Mouse (Mus musculus): Measurements from ENCODE around the gene Lrfn4. TPM values are rescaled to one million over a fixed set of nuclear protein-coding genes. Genes with fewer than 3 reads are reported as not detected.
"Not testable (repeated sequence)": the region's sequence is repeated elsewhere in the genome, so short reads cannot be mapped to it uniquely, and the experiment has no call there.

Gene Lrfn4
- polyA plus RNA-seq, 3 experiments from 2014 or later, result 0.18 TPM; not detected in 2

DNA sequence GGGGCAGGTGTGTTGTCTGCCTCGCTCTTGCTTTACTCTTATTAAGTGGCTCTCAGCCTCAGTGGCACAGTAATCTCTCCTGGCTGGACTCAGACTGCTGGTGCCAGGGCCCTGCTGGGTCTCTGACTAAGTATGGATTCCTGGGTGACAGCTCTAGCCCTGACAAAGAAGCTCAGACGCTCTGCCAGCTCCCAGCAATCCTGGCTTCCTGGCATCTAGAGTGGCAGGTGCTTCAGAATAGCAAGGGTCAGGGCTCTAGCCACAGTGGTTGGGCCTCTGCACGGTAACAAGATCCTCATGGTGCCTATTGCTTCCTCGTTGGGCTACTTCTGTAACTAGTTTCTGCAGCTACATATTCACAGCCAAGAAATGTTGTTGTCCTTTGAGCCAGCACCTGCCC lies 5.4 kb downstream of the Lrfn4 start:
- ATAC-seq, result no peak

DNA sequence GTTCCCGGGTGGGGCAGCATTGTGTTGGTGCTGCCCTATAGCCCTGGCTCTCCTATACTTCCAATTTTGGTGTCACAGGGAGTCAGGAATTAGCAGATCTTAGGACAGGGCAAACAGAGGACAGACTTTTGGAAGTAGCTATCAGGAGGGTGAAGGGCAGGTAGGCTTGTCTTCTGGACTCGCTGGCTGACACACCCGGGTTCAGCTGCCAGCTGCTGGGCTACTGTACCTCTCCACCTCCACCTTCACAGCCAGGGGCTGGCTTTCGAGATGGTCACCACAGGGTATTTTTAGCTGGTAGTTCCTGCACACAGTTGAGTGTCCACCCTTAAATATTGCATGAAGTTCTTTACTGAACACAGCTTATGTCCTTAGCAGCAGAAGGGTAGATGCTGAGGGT lies 7.0 kb downstream of the Lrfn4 start:
- no peak for ATAC-seq

DNA sequence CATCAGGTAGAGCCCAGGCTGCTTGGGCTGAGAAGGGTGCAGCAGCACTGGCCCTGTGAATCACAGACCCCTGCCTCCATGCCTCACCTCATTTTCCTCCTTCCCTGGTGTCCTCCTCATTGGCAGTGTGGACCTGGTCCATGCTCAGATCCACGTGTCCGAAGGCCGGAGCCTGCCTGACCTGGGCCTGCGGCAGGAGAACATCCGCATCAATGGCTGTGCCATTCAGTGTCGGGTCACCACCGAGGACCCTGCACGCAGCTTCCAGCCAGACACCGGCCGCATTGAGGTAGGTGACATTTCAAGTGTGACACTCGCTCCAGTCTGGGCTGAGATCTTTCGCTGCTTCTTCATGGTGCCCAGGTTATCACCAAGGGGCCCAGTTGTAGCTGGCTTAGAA lies 8.1 kb downstream of the Lrfn4 start:
- ATAC-seq, result no peak

DNA sequence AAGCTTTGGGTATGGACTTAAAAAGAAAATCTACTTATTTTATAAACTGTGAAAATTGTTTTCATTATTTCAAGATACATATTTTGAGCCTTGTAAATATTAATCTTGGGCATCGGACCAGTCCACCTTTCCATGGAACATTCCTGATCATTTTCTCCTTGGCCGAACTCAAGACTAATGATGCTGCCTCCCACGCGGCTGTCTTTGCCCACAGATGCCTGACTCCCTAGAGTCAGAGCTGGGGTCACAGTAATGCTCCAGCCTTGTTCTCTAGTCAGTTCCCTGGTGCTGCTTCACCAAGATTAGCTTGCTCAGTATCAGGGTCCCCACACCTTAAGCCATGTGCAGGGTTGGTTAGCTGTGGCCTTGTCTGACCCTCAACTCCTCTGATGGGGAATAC lies 9.8 kb downstream of the Lrfn4 start:
- ATAC-seq, result no peak

DNA sequence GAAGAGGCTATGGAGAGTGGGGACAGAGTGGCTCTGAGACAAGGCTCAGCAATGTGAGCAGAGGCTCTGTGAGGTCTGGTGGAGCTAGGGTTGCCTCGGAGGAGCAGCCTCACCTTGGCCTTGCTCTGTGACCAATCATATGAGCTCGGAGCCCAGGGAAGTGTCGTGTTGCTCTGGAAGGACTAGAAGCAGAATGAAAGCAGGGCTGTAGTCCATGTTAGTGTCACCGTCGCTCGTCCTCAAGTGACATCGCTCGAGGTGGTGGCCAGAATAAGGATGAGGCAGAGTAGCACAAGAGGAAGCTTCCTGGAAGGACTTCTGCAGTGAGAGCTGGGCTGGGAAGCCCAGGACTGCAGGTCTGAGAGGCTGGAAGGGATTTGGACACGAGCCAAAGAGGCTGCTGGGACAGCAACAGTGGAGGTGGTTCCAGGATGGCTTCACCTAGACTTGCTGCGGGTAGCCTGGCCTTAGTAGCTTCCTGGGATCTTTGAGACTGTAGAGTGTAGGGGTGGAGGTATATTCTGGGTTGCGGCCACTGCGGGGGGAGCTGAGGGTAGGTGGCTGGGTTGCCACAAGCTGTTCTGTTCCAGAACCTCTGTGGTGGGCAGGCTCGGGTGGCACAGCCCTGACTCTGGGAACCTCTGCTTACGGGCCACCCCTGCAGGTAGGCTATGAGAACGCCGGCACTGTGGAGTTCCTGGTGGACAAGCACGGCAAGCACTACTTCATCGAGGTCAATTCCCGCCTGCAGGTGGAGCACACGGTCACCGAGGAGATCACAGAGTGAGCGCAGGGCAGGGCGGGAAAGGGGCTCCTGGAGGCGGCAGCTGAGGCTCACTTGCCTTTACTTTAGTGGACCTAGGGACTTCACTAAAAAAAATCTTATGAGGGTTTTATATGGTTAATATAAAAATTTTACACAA lies 11.4 kb downstream of the Lrfn4 start:
- no peak for ATAC-seq

DNA sequence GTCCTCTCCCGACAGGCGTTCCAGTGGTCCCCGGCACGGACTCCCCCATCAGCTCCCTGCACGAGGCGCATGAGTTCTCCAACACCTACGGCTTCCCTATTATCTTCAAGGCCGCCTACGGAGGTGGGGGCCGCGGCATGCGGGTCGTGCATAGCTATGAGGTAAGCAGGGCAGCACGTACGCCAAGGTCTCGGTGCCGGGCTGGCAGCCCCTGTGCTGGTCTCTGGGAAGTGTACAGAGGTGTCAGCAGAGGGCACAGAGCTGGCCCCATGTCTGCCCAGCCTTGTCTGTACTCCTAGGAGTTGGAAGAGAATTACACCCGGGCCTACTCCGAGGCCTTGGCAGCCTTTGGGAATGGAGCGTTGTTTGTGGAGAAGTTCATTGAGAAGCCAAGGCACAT lies 13.0 kb downstream of the Lrfn4 start:
- ATAC-seq, result no peak

DNA sequence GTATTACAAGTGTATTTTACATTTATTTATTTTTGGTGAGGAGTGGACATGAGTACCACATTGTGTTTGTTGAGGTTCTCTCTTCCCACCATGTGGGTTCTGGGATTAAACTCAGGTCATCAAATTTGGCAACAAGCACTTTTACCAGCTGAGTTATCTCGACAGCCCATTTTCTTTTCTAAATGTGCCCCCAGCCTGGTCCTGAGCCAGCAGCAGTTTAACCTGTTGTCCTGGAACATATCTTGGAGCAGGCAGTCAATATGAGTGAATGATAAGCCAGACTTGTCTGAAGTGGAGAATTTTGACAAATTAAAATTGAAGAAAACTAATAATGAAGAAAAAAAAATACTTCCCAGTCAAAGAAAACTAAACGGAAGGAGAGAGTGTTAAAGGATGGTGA lies 19.4 kb downstream of the Lrfn4 start:
- ATAC-seq, result no peak

DNA sequence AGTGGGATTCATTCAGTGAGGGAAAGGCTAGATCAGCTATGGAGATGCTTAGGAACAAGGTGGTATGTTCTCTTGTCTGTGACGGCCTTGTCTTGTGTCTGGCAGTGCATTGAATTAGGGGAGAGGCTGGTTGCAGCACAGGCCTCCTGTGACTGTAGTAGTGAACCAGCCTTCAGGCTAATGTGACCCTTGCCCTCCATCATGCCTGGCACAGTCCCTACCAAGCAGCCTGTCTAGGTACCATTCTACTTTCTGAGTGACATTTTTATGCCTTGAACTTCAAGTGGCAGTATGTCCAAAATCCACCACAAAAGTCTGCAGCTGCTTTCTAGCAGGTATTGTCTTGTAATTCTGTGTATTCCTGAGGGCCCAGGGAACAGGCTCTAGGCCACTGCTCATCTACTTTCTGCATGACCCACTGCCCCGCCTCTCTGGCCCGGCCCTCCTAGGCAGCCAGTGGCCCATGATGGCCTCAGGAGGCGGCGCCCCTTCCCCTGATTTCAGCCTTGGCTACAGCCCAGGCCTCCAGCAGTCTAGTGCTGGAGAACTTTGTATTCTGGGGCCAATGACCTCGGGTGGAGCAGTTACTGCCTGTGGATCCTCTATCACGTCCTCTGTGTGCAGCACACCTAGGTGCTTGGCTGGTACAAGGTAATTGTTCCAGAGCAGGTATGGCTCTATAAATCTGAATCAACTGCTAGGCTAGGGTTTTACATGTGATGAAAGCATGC lies 21.5 kb downstream of the Lrfn4 start:
- ATAC-seq, result no peak

DNA sequence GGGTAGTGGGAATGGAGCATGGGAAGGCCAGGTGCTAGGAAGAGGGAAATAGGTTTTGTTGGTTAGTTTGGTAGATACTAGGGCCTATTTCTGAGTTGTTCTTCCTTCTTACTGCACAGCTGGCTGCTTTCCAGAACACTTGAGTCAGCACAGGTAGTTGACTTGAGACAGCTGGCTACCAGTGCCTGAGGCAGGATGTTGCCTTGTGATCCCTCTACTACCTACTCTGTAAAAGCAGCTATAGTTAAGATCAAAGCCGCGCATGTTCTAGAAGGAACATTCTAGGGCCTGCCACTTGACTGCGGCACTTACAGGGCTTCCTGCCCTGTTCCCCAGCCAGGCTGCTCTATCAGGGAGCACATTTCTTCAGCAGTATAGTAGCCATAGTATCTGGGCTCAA lies 25.4 kb downstream of the Lrfn4 start:
- peak; percentile 74 for ATAC-seq

DNA sequence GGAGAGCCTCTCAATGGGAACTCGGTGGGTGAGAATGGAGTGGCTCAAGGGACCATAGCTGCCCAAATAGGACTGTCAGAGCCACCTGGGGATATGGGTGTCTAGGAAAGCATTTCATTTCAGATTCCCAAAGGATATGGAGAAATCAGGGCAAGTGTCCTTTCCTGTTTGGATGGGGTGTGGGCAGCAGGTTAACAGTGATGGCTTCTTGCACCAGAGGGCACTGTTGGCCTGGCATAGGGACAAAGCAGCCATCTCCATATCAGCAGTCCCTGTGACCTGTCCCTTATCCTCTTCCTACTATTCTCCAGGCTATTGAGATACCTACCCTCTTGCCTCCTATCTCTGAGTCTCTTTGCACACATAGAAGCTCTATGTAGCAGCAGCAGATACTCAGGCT lies 26.4 kb downstream of the Lrfn4 start:
- ATAC-seq, result no peak

DNA sequence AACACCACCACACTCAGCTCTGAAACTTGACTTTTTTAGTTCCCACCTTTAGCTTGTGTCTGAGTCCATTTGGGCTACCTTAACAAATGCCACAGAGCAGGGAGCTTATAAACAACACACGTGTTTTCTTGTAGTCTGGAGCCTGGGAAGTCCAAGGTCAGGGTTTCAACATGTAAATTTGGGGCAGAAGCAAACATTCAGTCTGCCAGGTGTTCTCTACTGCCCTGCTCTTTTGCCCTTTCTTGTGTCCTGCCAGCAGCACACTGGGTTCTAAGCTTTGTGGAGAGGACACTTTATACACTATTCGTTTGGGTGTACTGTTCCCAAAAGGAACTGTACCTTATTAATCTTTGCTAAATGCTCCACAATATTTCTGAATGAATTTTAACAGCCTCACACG lies 27.0 kb downstream of the Lrfn4 start:
- no peak for ATAC-seq

DNA sequence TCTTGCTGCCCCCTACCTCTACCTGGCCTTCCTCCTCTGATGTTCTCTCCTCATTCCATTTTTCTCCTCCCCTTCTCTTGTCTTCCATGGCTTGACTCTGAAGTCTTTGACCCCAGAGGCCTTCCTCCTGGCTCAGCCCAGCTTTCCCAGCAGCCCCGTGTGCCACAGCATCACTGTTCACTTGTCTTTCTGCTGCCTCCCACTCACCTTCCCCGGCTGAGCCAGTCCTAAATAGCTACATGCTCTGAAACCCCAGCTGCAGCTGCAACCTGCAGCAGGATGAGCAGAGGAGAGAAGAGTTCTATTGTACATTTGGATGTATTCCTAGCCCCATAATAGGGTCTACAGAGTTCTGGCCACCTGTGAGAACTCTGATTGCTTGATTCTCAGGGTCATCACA lies 28.0 kb downstream of the Lrfn4 start:
- ATAC-seq, result no peak

DNA sequence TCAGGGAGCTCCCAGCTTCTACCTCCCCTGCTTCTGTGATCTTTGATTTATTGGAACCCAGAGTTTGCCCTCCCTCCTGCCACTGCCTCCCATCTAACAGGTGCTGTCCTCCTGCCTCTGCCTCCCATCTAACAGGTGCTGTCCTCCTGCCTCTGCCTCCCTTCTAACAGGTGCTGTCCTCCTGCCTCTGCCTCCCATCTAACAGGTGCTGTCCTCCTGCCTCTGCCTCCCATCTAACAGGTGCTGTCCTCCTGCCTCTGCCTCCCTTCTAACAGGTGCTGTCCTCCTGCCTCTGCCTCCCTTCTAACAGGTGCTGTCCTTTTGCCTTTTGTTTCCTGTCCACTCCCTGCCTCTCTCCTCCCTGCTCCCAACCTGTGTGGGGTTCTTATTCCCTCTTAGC lies 28.7 kb downstream of the Lrfn4 start:
- not testable (repeated sequence) for ATAC-seq

DNA sequence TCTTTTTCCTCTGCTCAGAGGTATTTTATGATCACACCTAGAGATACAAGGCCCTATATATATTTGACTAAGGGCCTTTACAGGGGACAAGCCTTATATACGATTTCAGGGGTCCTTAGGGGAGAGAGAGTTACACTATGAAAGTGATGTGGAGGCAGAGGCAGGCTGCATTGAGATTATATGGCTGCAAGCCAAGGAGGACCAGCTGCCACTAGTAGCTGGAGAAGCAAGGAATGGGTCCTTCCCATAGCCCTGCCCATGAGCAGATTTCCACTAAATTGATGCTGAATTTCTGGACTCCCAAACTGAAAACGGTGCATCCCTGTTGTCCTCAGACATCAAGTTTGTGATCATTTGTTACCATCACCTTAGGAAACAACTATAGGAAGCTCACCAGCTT lies 31.6 kb downstream of the Lrfn4 start:
- ATAC-seq, result no peak

DNA sequence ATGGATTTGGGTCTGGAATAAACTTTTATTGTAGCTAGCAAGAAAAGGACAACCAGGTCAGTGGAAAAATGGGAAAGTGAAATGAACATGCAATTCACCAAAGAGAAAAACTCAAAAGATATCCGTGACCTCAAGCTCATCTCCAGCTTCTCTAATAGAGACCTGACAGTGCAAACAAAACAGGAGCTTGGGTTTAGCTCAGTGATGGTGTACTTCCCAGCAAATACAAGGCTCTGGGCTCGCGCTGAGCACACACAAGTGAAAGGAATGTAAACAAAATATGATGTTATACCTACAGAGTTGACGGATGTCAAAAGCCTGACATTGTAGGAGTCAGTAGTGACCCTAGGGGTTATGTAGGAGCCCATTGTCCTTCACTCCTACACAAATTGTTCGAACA lies 36.2 kb downstream of the Lrfn4 start:
- no peak for ATAC-seq

DNA sequence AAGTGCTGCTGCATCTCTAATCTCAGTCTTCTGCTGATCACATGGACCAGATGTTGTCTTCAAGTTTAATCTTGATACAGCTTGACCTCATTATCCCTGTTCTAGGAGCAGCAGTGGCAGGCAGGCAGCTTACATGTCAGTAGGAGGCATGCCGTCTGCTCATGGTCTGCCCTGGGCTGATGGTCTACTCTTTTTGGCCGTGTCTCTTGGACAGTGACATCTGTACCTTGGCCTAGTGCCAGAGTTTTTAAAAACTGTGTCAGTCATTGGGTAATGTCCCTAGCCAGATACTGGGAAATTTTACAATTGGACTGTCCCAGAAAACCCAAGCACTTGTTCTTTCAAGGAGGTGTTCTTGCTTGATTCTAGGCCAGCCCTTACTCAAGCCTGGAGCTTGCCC lies 36.7 kb downstream of the Lrfn4 start:
- no peak for ATAC-seq

DNA sequence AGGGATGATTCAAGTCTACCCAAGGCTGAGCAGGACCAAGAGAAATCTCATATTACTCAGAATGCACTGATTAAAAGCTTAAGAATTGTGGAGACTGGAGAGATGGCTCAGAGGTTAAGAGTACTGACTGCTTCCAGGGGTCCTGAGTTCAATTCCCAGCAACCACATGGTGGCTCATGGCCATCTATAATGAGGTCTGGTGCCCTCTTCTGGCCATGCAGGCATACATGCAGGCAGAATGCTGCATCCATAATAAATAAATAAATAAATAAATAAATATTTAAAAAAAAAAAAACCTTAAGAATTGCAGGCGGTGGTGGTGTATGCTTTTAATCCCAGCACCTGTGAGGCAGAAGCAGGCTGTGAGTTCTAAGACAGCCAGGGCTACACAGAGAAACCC lies 42.2 kb downstream of the Lrfn4 start:
- ATAC-seq, result no peak

DNA sequence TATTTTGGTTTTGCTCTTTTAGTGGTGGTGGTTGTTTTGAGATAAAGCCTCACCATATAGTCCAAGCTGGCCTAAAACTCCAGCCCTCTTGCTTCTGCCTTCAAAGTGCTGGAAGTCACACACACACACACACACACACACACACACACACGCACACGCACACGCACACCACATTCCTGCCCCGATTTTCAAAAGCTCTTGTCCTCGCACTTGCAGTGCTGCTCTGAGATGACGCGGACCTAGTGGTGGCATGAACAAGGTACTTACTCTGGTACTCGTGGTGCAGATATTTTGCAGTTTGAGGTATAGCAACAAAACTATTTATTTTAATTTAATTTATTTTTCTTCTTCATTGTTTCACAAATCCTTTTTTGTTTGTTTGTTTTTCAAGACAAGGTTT lies 43.0 kb downstream of the Lrfn4 start:
- no peak for ATAC-seq

DNA sequence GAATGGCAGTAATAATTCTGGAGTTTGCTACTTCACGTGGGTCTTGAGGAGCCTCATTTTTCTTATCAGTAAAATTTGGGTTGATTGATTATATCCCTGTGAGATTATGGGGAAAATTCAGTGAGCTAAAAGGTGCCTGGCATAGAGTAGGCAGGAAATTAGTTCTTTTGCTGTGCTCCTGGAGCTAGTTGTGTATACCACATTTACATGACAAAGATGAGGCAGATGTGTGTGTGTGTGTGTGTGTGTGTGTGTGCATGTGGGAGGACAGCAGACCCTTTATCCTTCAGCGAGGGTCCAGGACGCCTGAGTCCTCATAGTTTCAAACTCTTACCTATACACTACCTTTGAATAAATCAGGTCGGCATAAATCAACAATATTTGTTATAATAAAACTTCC lies 43.4 kb downstream of the Lrfn4 start:
- no peak for ATAC-seq

DNA sequence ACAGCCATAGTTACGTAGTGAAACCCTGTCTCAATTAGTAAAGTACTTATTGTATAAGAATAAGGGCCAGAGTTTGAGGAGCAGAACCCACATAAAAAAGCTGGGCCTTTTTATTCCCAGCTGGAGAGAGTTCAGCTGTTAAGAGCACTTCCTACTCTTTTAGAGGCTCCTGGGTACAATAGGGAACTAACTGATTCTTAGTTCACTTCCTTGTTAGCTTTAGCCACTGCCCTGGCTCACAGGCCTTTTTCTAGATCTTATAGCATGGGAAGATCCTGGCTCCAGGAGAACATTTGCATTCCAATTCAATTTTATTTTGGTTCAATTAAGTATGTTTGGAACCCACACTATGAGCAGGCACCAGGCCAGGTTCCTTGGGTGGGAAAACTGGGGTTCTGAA lies 43.8 kb downstream of the Lrfn4 start:
- no peak for ATAC-seq

DNA sequence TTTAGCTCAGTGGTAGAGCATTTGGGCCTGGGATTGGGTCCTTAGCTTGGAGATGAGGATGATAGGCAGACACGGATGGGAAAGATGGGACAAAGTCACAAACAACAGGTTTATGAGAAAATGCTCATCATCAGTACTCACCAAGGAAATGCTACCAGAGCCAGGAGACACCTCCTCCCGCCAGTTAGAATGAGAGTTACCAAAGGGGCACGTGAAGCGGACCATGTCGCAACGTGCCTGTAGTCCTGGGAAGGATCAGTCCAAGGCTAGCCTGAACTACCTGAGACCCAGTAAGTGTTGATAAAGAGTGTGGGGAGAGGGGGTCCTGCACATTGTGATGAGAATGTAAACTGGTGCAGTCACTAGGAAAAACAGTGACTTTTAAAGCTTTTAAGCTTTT lies 44.7 kb downstream of the Lrfn4 start:
- ATAC-seq, result no peak

DNA sequence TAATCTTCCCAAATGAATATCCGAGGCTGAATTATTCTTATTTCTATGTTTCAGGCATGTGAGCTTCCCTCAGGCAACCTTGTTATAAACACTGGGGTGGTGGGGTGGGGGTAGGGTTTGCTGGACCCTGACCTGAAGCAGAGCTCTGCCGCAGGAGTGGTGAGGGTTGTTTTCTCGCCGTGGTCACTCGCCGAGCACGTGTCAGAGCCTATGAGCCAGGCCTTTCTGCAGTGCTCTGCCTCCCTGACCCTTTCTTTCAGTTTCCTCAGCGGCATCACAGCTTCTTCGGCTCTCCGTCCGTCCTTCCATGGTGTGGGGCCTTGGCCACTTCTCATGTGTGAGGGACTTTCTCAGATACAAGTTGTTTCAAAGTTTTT lies 45.2 kb downstream of the Lrfn4 start:
- ATAC-seq, result no peak

DNA sequence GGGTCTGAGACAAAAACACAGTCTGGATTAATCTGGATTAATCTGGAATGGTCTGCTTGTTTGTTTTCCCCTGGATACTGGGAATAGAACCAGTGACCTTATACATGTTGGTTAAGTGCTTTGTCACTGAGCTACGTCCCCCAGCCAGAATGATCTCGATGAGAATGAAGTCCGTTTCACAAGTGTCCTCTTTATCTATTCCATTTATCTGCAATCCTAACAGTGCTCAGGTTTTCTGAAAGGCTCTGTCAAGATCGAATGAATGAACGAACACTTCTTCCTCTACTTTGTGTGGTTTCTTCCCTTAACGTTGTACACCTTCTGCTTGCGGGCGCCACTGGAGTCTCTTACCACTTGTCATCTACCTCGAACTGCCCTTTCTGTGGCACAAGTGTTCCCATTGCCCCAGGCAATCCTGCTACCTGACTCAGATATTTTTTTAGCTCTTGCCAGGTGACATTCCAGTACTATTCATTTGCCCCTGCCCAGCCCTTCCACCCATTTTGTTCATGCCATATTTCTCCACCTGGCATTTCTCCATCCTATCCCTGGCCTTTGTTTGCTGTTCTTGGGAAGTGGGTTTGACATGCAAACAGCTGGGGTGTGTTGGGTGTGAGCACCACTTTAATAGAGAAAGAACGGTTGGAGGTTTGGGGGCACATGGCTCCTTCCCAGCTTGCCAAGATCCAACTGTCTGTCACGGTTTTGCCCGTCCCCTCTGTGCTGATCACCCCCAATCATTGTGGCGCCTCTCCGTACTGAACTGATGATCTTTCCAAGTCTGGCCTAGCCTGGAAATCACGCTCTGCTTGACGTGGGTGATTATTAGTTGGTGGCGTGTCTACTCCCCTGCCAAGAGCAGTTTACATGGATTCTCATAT lies 45.9 kb downstream of the Lrfn4 start:
- ATAC-seq, result no peak

Data from inflammation-experienced regulatory T-cells, adult 6 months (primary cell).